Mouse (Mus musculus) cerebellum, adult 2 months (tissue): ENCODE data around the gene Fam104a.

Experiments
- CTCF ChIP-seq: fragments of 200-500 bp; IDR thresholded peaks from 2 replicates; pipeline ENCODE4 v1.5.1; 2011; ENCODE audit warnings: low read depth, mild to moderate bottlenecking, control low read depth, low read length, moderate library complexity, borderline replicate concordance; ENCODE audit not compliant: insufficient read depth
- POLR2A ChIP-seq: fragments of 200-500 bp; IDR thresholded peaks from 2 replicates; pipeline ENCODE4 v1.6.1; 2011; ENCODE audit warnings: low read length, control low read depth, borderline replicate concordance; ENCODE audit not compliant: insufficient read depth

DNA sequence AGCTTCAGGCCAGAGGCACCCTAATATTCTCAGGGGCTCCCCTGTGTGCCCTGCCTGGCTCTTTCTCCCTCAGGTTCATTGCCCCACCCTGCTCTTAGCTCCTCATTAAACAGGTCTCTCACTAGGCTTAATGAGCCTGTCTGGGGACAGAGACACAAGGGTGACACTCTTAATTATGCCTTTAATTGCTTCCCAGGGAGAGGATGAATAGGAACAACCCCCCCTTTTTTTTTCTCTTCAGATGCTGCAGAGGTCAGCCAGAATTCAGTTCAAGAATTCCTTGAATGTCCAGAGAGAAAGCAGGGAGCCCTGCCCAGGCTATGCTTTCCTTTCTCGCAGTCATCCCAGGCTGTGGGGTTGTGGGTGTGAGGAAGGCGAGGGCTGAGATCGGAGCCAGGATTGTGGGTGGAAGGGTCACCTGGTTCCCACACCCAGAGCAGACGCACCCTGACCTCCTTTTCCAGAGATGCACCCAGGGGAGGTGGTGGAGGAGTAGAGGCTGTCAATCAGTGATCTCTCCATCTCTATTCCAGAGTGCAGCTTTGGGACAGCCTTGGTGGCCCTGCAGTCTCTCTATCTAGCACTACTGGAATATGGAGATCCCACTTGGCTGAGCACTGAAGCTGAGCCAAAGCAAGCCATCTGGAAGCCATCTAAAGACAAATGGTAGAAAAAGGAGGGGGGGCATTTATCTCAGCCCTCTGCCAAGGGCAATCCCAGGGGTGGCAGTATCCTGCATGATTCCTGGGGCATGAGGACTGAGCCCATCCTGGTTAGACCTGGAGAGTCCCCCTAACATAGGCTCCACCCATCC lies 41.5 kb upstream of the Fam104a start:
- TF ChIP-seq POLR2A (no peak), CTCF (no peak)
